8 mouse cellular contexts compared by ENCODE assay signal in the genomic region with DNA sequence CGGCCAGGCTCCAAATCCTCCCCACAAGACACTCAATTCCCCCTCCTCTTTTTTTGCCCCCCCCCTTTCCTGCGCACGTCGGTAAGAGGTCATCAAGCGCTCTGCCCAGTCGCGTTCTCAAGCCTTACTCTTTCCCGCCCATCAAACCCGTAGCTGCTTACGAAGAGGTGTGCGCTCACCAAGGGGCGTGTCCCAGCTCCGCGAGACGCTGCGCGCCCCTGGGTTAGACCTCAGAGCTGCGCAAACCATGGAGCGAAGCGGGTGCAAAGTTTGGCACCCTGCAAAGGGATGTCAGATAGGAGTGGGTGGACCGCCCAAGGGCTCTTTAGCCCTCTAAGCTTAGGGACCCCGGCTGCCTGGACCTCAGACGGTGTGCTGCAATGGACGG. TPM values are rescaled to one million over a fixed set of nuclear protein-coding genes. Genes with fewer than 3 reads are reported as not detected.
DNase-seq lines count a peak whose midpoint lies in the region; ATAC-seq and TF ChIP-seq lines count a peak whose summit lies in the region.

No protein-coding gene starts in this region.

- 23% methylated on average over 23 of the region's 24 CpGs for WGBS in heart, postnatal 0 days
- WGBS in limb, embryonic 12.5 days: 12% methylated on average over 23 of the region's 24 CpGs
- WGBS in midbrain, embryonic 15.5 days: 19% methylated on average over 24 of the region's 24 CpGs

- H3K4me2 ChIP-seq in heart, postnatal 0 days (ENCODE audit: low read depth, low read length): peak overlapping the region; percentile 60
- peak overlapping the region; percentile 57 for H3K4me2 ChIP-seq in limb, embryonic 12.5 days
- H3K4me2 ChIP-seq in midbrain, embryonic 15.5 days: peak overlapping the region; percentile 59

- H3K9ac ChIP-seq in heart, postnatal 0 days (replicated peaks; ENCODE audit: low read depth, low read length): no peak overlapping the region
- H3K9ac ChIP-seq in limb, embryonic 12.5 days (replicated peaks): no peak overlapping the region
- H3K9ac ChIP-seq in midbrain, embryonic 15.5 days: no peak overlapping the region

- peak overlapping the region; percentile 73 for H3K4me3 ChIP-seq in megakaryocyte, embryonic 14.5 days (replicated peaks)
- peak overlapping the region; percentile 42 for H3K4me3 ChIP-seq in brown adipose tissue, adult 24 weeks (ENCODE audit: insufficient read depth, low read depth, low read length)
- peak overlapping the region; percentile 42 for H3K4me3 ChIP-seq in heart, postnatal 0 days (ENCODE audit: low read depth, low read length)
- H3K4me3 ChIP-seq in limb, embryonic 12.5 days (replicated peaks): peak overlapping the region; percentile 37
- H3K4me3 ChIP-seq in midbrain, embryonic 15.5 days: peak overlapping the region; percentile 43

- H3K9me3 ChIP-seq in megakaryocyte, embryonic 14.5 days: peaks cover 8% of the 10 kb centered on the region
- H3K9me3 ChIP-seq in heart, postnatal 0 days (replicated peaks; ENCODE audit: control insufficient read depth, low read length): no peaks in the 10 kb centered on the region
- no peaks in the 10 kb centered on the region for H3K9me3 ChIP-seq in limb, embryonic 12.5 days
- H3K9me3 ChIP-seq in midbrain, embryonic 15.5 days: no peaks in the 10 kb centered on the region

- no peak for ATAC-seq in megakaryocyte, adult 5-6 weeks (ENCODE audit: poor library complexity, severe bottlenecking)
- ATAC-seq in heart, postnatal 0 days (ENCODE audit: insufficient read depth, low read depth): peak; percentile 33; the same call in 1 of the 2 replicates
- peak; percentile 84 for ATAC-seq in limb, embryonic 12.5 days (ENCODE audit: insufficient number of reproducible peaks, insufficient read depth, low FRiP score, low TSS enrichment, low read depth)
- peak; percentile 91 for ATAC-seq in midbrain, embryonic 15.5 days (replicated peaks)

- no peak for TF ChIP-seq EP300 in heart, postnatal 0 days (IDR thresholded peaks at IDR 0.05; ENCODE audit: low read depth)

- H3K27ac ChIP-seq in brown adipose tissue, adult 24 weeks (replicated peaks; ENCODE audit: low read depth, low read length): no peak overlapping the region
- no peak overlapping the region for H3K27ac ChIP-seq in heart, postnatal 0 days (ENCODE audit: low read depth)
- no peak overlapping the region for H3K27ac ChIP-seq in limb, embryonic 12.5 days
- no peak overlapping the region for H3K27ac ChIP-seq in midbrain, embryonic 15.5 days

- TF ChIP-seq CTCF in heart, postnatal 0 days (IDR thresholded peaks at IDR 0.05; ENCODE audit: low read depth): no peak

- peak; percentile 30 for DNase-seq in heart, postnatal 0 days (ENCODE audit: low spot score)
- DNase-seq in thymus, postnatal 25 days: no peak
- no peak for DNase-seq in gastrocnemius, postnatal 25 days

- peaks cover 40% of the 10 kb centered on the region for H3K27me3 ChIP-seq in megakaryocyte, embryonic 14.5 days (replicated peaks)
- H3K27me3 ChIP-seq in heart, postnatal 0 days (ENCODE audit: control insufficient read depth, insufficient read depth, low read length): no peaks in the 10 kb centered on the region
- H3K27me3 ChIP-seq in limb, embryonic 12.5 days: peaks cover 34% of the 10 kb centered on the region
- H3K27me3 ChIP-seq in midbrain, embryonic 15.5 days (replicated peaks): peaks cover 7% of the 10 kb centered on the region; the same call in 1 of the 2 replicates

- peaks cover 5% of the 10 kb centered on the region; the same call in 1 of the 2 replicates for H3K4me1 ChIP-seq in megakaryocyte, embryonic 14.5 days
- H3K4me1 ChIP-seq in brown adipose tissue, adult 24 weeks (ENCODE audit: control insufficient read depth, insufficient read depth, insufficient read length, low read length): no peaks in the 10 kb centered on the region
- H3K4me1 ChIP-seq in heart, postnatal 0 days (ENCODE audit: control insufficient read depth, insufficient read depth): no peaks in the 10 kb centered on the region
- H3K4me1 ChIP-seq in limb, embryonic 12.5 days (replicated peaks): peaks cover 3% of the 10 kb centered on the region; the same call in 1 of the 2 replicates
- peaks cover 5% of the 10 kb centered on the region; the same call in 1 of the 2 replicates for H3K4me1 ChIP-seq in midbrain, embryonic 15.5 days

- no peaks in the 10 kb centered on the region for H3K36me3 ChIP-seq in megakaryocyte, embryonic 14.5 days (replicated peaks; ENCODE audit: low read length)
- H3K36me3 ChIP-seq in heart, postnatal 0 days (replicated peaks; ENCODE audit: control insufficient read depth, insufficient read depth, low read length): no peaks in the 10 kb centered on the region
- no peaks in the 10 kb centered on the region for H3K36me3 ChIP-seq in limb, embryonic 12.5 days
- no peaks in the 10 kb centered on the region for H3K36me3 ChIP-seq in midbrain, embryonic 15.5 days (replicated peaks)

RNA-seq across cellular contexts. Expression of gene Dgkk, which starts 0.9 kb away (rescaled TPM):
- polyA plus RNA-seq in megakaryocyte, embryonic 14.5 days (2012; ENCODE audit: insufficient read depth, low replicate concordance): not detected in 2 replicates
- not detected in 2 replicates for total RNA-seq in megakaryocyte, adult 5-6 weeks (2015)
- not detected in 2 replicates for total RNA-seq in megakaryocyte, adult 5-6 weeks (2017)
- not detected in 2 replicates for polyA plus RNA-seq in brown adipose tissue, adult 24 weeks (2012; ENCODE audit: insufficient read depth, insufficient read length, missing spikeins)
- 1.6 and 1.7 TPM in 2 replicates for total RNA-seq in heart, postnatal 0 days (2014; rRNA removed; ENCODE audit: low replicate concordance)
- polyA plus RNA-seq in heart, postnatal 0 days (2015; fragmentation: Nextera tagmentation; extraction: Ambion mirVana): 0.49 and 0.54 TPM in 2 replicates
- polyA plus RNA-seq in limb, embryonic 12.5 days (2016; fragmentation: Nextera tagmentation; extraction: Ambion mirVana): 0.54 TPM in 2 replicates
- 1.5 and 2.0 TPM in 2 replicates for polyA plus RNA-seq in midbrain, embryonic 15.5 days (2015; fragmentation: Nextera tagmentation; extraction: Ambion mirVana)
- under 1 TPM in 1 of 2 experiments, not detected in 1; 0.08 TPM for total RNA-seq in gastrocnemius, postnatal 25 days (2021)
